ENCODE assay signal across 10 mouse cellular contexts in the genomic region with DNA sequence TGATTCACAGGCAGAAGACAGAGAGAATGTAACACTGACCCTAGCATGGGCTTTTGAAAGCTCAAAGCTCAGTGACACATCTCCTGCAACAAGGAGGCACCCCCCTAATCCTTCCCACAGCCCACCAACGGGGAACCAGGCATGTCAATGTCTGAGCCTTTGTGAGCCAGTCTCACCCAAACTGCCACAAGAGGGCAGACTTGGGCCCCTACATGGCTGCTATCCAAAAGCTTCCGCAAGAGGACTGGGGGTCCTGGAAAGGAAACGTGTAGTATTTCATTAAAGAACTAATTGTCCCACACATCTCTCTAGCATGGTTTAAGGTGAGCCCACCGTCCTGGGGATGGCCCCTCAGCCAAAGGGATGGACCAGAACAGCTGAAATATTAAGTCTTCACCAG. TPM values are rescaled to one million over a fixed set of nuclear protein-coding genes. Genes with fewer than 3 reads are reported as not detected.
A peak's percentile ranks its signal among the peaks of the same experiment; 100 is the strongest.
DNase-seq lines count a peak whose midpoint lies in the region; ATAC-seq and TF ChIP-seq lines count a peak whose summit lies in the region.
"Had no signal": no experiment of that assay in that cellular context is flagged by ENCODE, and none has a peak within 500 bp of the region (broad histone marks: within the 10 kb centered on the region; RNA-seq: fewer than 3 reads in every experiment).

No protein-coding gene starts in this region.

- TF ChIP-seq EP300 in heart, postnatal 0 days (IDR thresholded peaks at IDR 0.05; ENCODE audit: low read depth) = no peak

- H3K27ac ChIP-seq in heart, postnatal 0 days (ENCODE audit: low read depth) = no peak overlapping the region
- H3K27ac ChIP-seq in spleen, adult 2 months (ENCODE audit: insufficient read depth, low read length) = no peak overlapping the region

- peak; percentile 45 for TF ChIP-seq CTCF in heart, postnatal 0 days (IDR thresholded peaks at IDR 0.05; ENCODE audit: low read depth)
- TF ChIP-seq CTCF in spleen, adult 2 months (IDR thresholded peaks at IDR 0.05; ENCODE audit: extremely low read depth, insufficient read depth, insufficient read length, insufficient replicate concordance) = peak; percentile 24; the same call in 1 of the 2 replicates

- no peaks in the 10 kb centered on the region for H3K27me3 ChIP-seq in heart, postnatal 0 days (ENCODE audit: control insufficient read depth, insufficient read depth, low read length)
- H3K27me3 ChIP-seq in spleen, adult 2 months (ENCODE audit: control insufficient read depth, insufficient read depth, low read length) = no peaks in the 10 kb centered on the region

- DNase-seq in heart, postnatal 0 days (ENCODE audit: low spot score) = no peak
- DNase-seq in heart, postnatal 25 days (ENCODE audit: low spot score) = no peak
- peak in 1 of 2 experiments; percentile 35 for DNase-seq in spleen, adult 2 months (ENCODE audit: low read depth in 1 of 2, low spot score in 2 of 2)
- DNase-seq in spleen, adult 12 weeks (ENCODE audit: low spot score) = no peak
- DNase-seq in induced T-regulatory cell, adult 2 months (ENCODE audit: low read depth) = peak; percentile 59
- peak; percentile 50 for DNase-seq in thymus, postnatal 25 days
- no peak for DNase-seq in gastrocnemius, adult 18-20 months (ENCODE audit: low spot score)
- DNase-seq in cerebellum, adult 11-12 months = no peak

- intact Hi-C loops in heart, postnatal 25 days (cut with DNase I) = no loop called here

- no peaks in the 10 kb centered on the region for H3K4me1 ChIP-seq in heart, postnatal 0 days (ENCODE audit: control insufficient read depth, insufficient read depth)
- no peaks in the 10 kb centered on the region for H3K4me1 ChIP-seq in spleen, adult 2 months (ENCODE audit: control insufficient read depth, insufficient read depth, insufficient read length)

- no peak for ATAC-seq in heart, postnatal 0 days (ENCODE audit: insufficient read depth, low read depth)

- H3K4me3 ChIP-seq in heart, postnatal 0 days (ENCODE audit: low read depth, low read length) = no peak overlapping the region
- H3K4me3 ChIP-seq in spleen, adult 2 months (ENCODE audit: extremely low read depth, insufficient read depth, insufficient read length) = no peak overlapping the region

- no peaks in the 10 kb centered on the region for H3K36me3 ChIP-seq in heart, postnatal 0 days (replicated peaks; ENCODE audit: control insufficient read depth, insufficient read depth, low read length)
- no peaks in the 10 kb centered on the region for H3K36me3 ChIP-seq in spleen, adult 2 months (ENCODE audit: control insufficient read depth, insufficient read depth, low read length)

- no peak overlapping the region for H3K9ac ChIP-seq in heart, postnatal 0 days (replicated peaks; ENCODE audit: low read depth, low read length)

- no peak overlapping the region for H3K4me2 ChIP-seq in heart, postnatal 0 days (ENCODE audit: low read depth, low read length)

- TF ChIP-seq POLR2A in spleen, adult 2 months (IDR thresholded peaks at IDR 0.05; ENCODE audit: low read depth, low read length) = no peak

- 10% methylated on average over 4 of the region's 4 CpGs for WGBS in heart, postnatal 0 days
- WGBS in spleen, adult 2 months = 9% methylated on average over 4 of the region's 4 CpGs

- H3K9me3 ChIP-seq in heart, postnatal 0 days (replicated peaks; ENCODE audit: control insufficient read depth, low read length) = no peaks in the 10 kb centered on the region

RNA-seq across cellular contexts. Expression of a gene that starts 6.6 kb away (rescaled TPM):
- total RNA-seq in heart, postnatal 0 days (2014; rRNA removed; ENCODE audit: low replicate concordance) = 4.0 and 6.8 TPM in 2 replicates
- 4.9 and 5.3 TPM in 2 replicates for polyA plus RNA-seq in heart, postnatal 0 days (2015; fragmentation: Nextera tagmentation; extraction: Ambion mirVana)
- 1 to 10 TPM; 4.0 to 4.2 TPM for total RNA-seq in heart, postnatal 25 days (2021)
- 82.8 and 108 TPM in 2 replicates for polyA plus RNA-seq in spleen, adult 2 months (2012; rRNA removed)
- 1 to 10 TPM; 1.8 to 2.8 TPM for total RNA-seq in gastrocnemius, adult 18-20 months (2021)

RNA-seq across cellular contexts. Expression of a gene that starts 17.7 kb away (rescaled TPM):
- total RNA-seq in heart, postnatal 0 days (2014; rRNA removed; ENCODE audit: low replicate concordance) = 0.43 TPM in 1 of 2 replicates, not detected in the other
- 2.0 and 2.3 TPM in 2 replicates for polyA plus RNA-seq in heart, postnatal 0 days (2015; fragmentation: Nextera tagmentation; extraction: Ambion mirVana)
- total RNA-seq in heart, postnatal 25 days (2021) = 1 to 10 TPM; 3.2 to 3.3 TPM
- polyA plus RNA-seq in spleen, adult 2 months (2012; rRNA removed) = 2.7 and 3.8 TPM in 2 replicates
- total RNA-seq in gastrocnemius, adult 18-20 months (2021) = 1 to 10 TPM; 5.9 to 7.3 TPM

RNA-seq across cellular contexts. Expression of a gene that starts 26.2 kb away (rescaled TPM):
- 17.4 and 21.2 TPM in 2 replicates for total RNA-seq in heart, postnatal 0 days (2014; rRNA removed; ENCODE audit: low replicate concordance)
- 15.2 and 16.9 TPM in 2 replicates for polyA plus RNA-seq in heart, postnatal 0 days (2015; fragmentation: Nextera tagmentation; extraction: Ambion mirVana)
- 1 to 10 TPM; 7.0 to 9.5 TPM for total RNA-seq in heart, postnatal 25 days (2021)
- polyA plus RNA-seq in spleen, adult 2 months (2012; rRNA removed) = 116 and 120 TPM in 2 replicates
- 1 to 10 TPM; 6.6 to 6.9 TPM for total RNA-seq in gastrocnemius, adult 18-20 months (2021)

RNA-seq across cellular contexts. Expression of a gene that starts 36.6 kb away (rescaled TPM):
- total RNA-seq in heart, postnatal 0 days (2014; rRNA removed; ENCODE audit: low replicate concordance) = 74.5 and 86.8 TPM in 2 replicates
- 161 and 172 TPM in 2 replicates for polyA plus RNA-seq in heart, postnatal 0 days (2015; fragmentation: Nextera tagmentation; extraction: Ambion mirVana)
- total RNA-seq in heart, postnatal 25 days (2021) = 100 to 1,000 TPM in 1 of 2 experiments, 10 to 100 TPM in 1; 97.8 to 100 TPM
- 89.3 and 103 TPM in 2 replicates for polyA plus RNA-seq in spleen, adult 2 months (2012; rRNA removed)
- 100 to 1,000 TPM in 1 of 2 experiments, 10 to 100 TPM in 1; 98.6 to 100 TPM for total RNA-seq in gastrocnemius, adult 18-20 months (2021)

RNA-seq across cellular contexts. Expression of a gene that starts 43.5 kb away (rescaled TPM):
- total RNA-seq in heart, postnatal 0 days (2014; rRNA removed; ENCODE audit: low replicate concordance) = not detected in 2 replicates
- not detected in 2 replicates for polyA plus RNA-seq in heart, postnatal 0 days (2015; fragmentation: Nextera tagmentation; extraction: Ambion mirVana)
- not detected for total RNA-seq in heart, postnatal 25 days (2021)
- not detected in 2 replicates for polyA plus RNA-seq in spleen, adult 2 months (2012; rRNA removed)
- 1 to 10 TPM in 1 of 2 experiments, under 1 TPM in 1; 0.48 to 1.7 TPM for total RNA-seq in gastrocnemius, adult 18-20 months (2021)
- total RNA-seq: adrenal gland, postnatal 36 days; heart, postnatal 36 days had no signal

Comparison
In these comparisons a context has a peak if more than half of its experiments do, and no peak if none do; other contexts are left out.
1. DNase-seq: peak in induced T-regulatory cell, adult 2 months (single experiment) and thymus, postnatal 25 days (single experiment); none in heart, postnatal 0 days (single experiment), heart, postnatal 25 days (single experiment), spleen, adult 12 weeks (single experiment), gastrocnemius, adult 18-20 months (single experiment) and cerebellum, adult 11-12 months (single experiment).